Mouse (Mus musculus) small intestine, adult 2 months (tissue): ENCODE data around the gene Gm20683. TPM values are rescaled to one million over a fixed set of nuclear protein-coding genes. Genes with fewer than 3 reads are reported as not detected.

ENCODE experiments used
- H3K27ac ChIP-seq: fragments of 200-500 bp; 2 replicates; pipeline ENCODE4 v1.5.1; 2012; ENCODE audit warnings: low read depth, low read length, control low read depth, inconsistent platforms; ENCODE audit not compliant: insufficient read depth
- H3K27me3 ChIP-seq: fragments of 200-500 bp; 2 replicates; pipeline ENCODE4 v1.6.1; 2012; ENCODE audit warnings: mild to moderate bottlenecking, moderate library complexity, low read length, inconsistent platforms; ENCODE audit not compliant: control insufficient read depth, insufficient read depth
- H3K36me3 ChIP-seq: fragments of 200-500 bp; 2 replicates; pipeline ENCODE4 v1.6.1; 2012; ENCODE audit warnings: mild to moderate bottlenecking, low read length, control low read depth, inconsistent platforms; ENCODE audit not compliant: control insufficient read depth, insufficient read depth
- H3K4me1 ChIP-seq: fragments of 200-500 bp; 2 replicates; pipeline ENCODE4 v1.6.1; 2012; ENCODE audit warnings: low read length, inconsistent platforms, mixed read lengths; ENCODE audit not compliant: control insufficient read depth, insufficient read depth, insufficient read length
- H3K4me3 ChIP-seq: fragments of 200-500 bp; 2 replicates; pipeline ENCODE4 v1.5.1; 2012; ENCODE audit warnings: low read depth, mild to moderate bottlenecking, control low read depth, inconsistent platforms, low read length, moderate library complexity
- CTCF ChIP-seq: fragments of 200-500 bp; IDR thresholded peaks from 2 replicates; pipeline ENCODE4 v1.5.1; 2012; ENCODE audit warnings: low read depth, mild to moderate bottlenecking, control low read depth, inconsistent platforms, low read length, moderate library complexity, mixed read lengths; ENCODE audit not compliant: insufficient replicate concordance, insufficient read length; ENCODE audit errors: extremely low read depth
- POLR2A ChIP-seq: fragments of 200-500 bp; IDR thresholded peaks from 2 replicates; pipeline ENCODE4 v1.6.1; 2012; ENCODE audit warnings: low read depth, mild to moderate bottlenecking, control low read depth, inconsistent platforms, low read length, moderate library complexity
- WGBS: fragments of 180-500 bp; shearing (Covaris S2); methylation state at CpG from one replicate; pipeline ENCODE4 v1.1.7; 2018; 5-methylcytosine and 5-hydroxymethylcytosine counted together
- polyA plus RNA-seq: library from polyadenylated mRNA; depleted of rRNA; stranded (reverse); fragments of >200 nt; gene quantifications from 2 replicates; pipeline ENCODE4 v1.2.3, GENCODE M21; 2012

The Gm20683 gene
- polyA plus RNA-seq, 1 experiment, result 55.5 TPM

DNA sequence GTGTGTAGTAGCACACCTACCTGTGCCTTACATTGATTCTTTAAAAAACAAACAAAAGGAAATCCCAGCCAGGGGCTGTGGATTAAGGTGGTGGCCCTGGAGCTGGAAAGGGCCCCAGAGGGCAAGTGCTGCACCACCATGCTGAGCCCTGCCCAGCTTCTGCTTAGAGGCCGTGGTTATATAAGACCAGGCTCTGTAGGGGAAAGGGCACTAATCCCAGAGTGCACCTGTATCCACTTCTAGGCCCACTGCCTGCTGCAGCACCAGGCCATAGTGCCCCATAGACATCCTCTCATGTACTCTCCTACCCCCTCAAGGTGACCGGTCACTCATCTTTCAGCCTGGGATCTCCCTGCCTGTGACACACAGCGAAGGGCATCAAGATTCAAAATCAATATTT, 24.6 kb upstream of the Gm20683 start:
- H3K4me1 ChIP-seq, result peaks cover 39% of the 10 kb centered on the region
- no peaks in the 10 kb centered on the region for H3K27me3 ChIP-seq
- H3K36me3 ChIP-seq, result no peaks in the 10 kb centered on the region
- H3K27ac ChIP-seq, result no peak overlapping the region
- H3K4me3 ChIP-seq, result no peak overlapping the region
- TF ChIP-seq CTCF, result no peak
- TF ChIP-seq POLR2A, result no peak
- 74% methylated on average over 3 of the region's 3 CpGs for WGBS

DNA sequence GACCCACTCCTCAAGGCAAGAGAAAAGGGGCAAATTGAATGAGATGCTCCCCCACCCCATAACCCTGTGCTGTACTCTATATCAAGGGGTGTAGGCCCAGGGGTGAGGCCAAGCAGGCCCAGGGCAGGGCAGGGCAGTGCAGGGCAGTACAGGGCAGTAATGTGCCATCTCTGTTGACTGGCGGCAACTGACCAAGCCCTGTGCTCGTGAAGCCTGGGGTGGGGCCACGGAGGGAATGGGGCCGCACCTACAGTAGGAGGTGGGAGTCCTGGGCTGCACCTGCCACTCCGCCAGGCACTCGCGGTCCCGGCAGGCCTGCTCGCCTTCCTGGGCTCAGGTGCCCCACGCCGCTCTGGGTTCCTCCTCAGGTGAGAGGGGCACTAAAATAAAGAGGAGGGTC, 23.7 kb upstream of the Gm20683 start:
- TF ChIP-seq POLR2A (peak; percentile 26; the same call in 1 of the 2 replicates), CTCF (no peak)
- Histone ChIP-seq H3K4me1 (peaks cover 45% of the 10 kb centered on the region), H3K36me3 (no peaks in the 10 kb centered on the region), H3K27me3 (no peaks in the 10 kb centered on the region), H3K4me3 (peak overlapping the region; percentile 39), H3K27ac (peak overlapping the region; percentile 44; the same call in 1 of the 2 replicates)
- 43% methylated on average over 11 of the region's 11 CpGs for WGBS

DNA sequence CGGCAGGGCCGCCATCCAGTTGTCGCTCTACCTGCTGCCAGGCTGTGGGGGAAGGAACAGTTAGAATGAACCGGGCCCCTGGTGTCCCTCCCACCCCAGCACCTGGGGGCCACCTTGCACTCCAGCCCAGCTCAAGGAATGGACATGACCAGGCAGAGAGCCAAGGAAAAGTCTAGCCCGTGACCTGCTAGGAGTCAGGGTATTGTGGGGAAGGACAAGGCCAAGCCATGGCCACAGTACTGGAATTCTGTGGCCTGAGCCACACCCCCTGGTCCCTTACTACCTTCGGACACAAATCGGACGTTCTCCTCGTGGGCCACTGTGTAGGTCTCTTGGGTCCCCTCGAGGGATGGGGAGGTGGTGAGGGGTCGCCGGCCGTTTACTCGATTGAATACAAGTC, 22.7 kb upstream of the Gm20683 start:
- WGBS, result 77% methylated on average over 14 of the region's 14 CpGs
- Histone ChIP-seq H3K4me3 (no peak overlapping the region), H3K27me3 (no peaks in the 10 kb centered on the region), H3K36me3 (no peaks in the 10 kb centered on the region), H3K27ac (peak overlapping the region; percentile 44), H3K4me1 (peaks cover 45% of the 10 kb centered on the region)
- TF ChIP-seq CTCF (no peak), POLR2A (no peak)

DNA sequence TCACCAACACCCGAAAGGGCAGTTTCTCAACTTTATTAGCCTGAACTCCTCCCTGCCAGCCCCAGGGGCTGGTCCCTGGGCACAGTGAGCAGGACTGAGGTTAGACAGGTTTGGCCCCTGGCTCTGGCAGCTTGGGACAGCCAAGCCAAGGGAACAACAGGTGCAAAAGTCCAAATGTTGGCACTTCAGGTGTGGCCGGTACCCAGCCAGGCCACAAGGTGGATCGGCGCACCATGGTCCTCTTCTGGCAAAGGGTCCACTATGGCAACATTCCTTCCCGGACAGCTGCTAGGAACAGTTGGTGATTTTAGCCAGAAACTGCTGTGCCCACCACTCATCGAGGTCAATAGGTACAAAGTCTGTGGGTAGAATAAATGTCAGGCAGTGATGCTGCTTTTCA, 22.1 kb upstream of the Gm20683 start:
- TF ChIP-seq POLR2A, result no peak
- 0 out of 2 replicates have a peak, but pooled peaks have one; percentile 18 for TF ChIP-seq CTCF
- H3K27me3 ChIP-seq, result no peaks in the 10 kb centered on the region
- no peak overlapping the region for H3K4me3 ChIP-seq
- peaks cover 40% of the 10 kb centered on the region for H3K4me1 ChIP-seq
- no peaks in the 10 kb centered on the region for H3K36me3 ChIP-seq
- peak overlapping the region; percentile 44 for H3K27ac ChIP-seq
- 36% methylated on average over 6 of the region's 6 CpGs for WGBS

DNA sequence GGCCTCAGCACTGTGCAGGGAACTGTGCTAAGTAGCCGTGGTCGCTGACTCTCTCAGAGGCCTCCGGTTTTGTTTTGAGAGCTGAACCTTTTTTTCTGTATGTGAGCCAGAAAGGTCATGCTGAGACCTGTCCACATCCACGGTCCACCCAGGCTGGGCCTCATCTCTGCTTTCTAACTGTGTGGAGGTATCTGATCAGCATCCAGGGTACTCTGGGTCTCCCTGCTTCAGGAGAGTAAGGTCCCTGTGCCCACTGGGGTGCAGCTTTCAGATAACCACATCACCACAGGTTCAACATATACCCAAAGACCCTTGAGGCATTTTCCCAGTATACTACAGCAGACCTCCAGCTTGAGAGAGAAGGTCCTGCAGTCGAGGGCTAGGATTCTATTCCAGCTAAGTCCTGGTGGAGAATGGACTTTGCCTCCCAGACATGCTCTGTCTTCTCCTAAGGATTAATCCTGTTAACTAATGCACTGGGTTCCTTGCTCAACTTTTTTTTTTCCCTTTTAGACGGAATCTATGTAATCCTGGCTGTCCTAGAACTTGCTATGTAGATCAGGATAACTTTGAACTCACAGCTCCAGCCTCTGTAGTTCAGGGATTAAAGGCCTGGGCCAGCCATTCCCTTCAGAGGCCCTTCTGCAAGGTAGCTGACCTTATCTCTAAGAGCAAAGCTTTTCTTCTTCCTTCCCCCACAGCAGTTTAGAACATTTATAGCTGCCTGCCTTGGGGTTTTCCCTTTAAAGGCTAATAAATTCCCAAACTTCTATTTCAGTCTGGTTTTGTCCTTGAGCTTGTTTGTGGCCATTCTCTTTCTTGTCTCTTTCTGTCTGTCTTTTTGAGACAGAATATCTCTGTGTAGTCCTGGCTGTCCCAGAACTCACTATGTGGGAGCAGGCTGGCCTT, 20.4 kb upstream of the Gm20683 start:
- Histone ChIP-seq H3K4me3 (peak overlapping the region; percentile 81), H3K4me1 (peaks cover 35% of the 10 kb centered on the region), H3K27ac (peak overlapping the region; percentile 46), H3K27me3 (no peaks in the 10 kb centered on the region), H3K36me3 (no peaks in the 10 kb centered on the region)
- TF ChIP-seq POLR2A (0 out of 2 replicates have a peak, but pooled peaks have one; percentile 39), CTCF (no peak)
- 4% methylated on average over 6 of the region's 6 CpGs for WGBS

DNA sequence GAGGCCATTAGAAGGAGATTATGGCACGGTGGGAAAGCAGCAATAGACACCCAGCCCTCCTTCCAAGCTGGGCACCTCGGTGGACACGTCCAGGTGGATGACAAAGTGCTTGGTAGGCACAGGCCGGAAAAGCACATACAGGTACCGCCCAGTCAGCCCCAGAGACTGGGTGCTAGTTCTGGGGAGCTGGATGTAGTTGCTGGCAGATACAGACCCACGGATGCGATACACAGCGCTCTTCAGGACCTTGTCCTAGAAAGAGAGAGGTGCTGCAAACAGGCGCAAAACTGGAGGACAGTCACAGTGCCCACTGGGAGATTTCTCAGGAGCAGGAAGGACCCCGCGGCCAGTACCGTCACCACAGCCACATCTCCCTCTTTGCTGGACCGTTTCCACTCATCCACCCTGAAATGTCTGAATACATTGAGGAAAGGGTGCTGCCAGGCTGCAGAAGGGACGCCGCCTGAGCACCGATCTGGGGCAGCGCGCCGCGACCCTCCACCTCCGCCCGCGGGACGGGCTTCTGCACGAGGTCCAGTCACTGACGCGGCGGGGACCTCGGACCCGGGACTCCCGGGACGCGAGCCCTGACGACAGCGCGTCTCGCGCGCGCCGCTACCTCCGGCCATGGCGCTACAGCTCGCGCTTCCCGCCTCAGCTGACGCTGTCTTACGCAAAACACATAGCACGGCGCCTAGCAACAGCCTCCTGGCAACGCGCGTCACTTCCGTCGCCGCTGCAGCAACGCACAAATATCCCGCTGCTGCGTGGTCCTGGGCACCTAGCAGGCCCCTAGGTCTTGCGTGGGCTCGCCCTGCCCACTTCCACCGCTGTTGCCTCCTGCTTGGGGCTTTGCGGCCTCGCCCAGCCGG, 19.5 kb upstream of the Gm20683 start, which contains the start of gene Wdr90:
TSS of gene Wdr90 (minus strand) at position 670 of the 872 bp plus-strand sequence.
- H3K4me1 ChIP-seq, result peaks cover 35% of the 10 kb centered on the region
- H3K4me3 ChIP-seq, result peak within 1 kb of the TSS; percentile 81
- H3K27ac ChIP-seq, result peak within 1 kb of the TSS; percentile 46
- WGBS, result 2% methylated on average over 65 of the region's 65 CpGs
- no peaks in the 10 kb centered on the region for H3K36me3 ChIP-seq
- H3K27me3 ChIP-seq, result no peaks in the 10 kb centered on the region
- TF ChIP-seq POLR2A (no peak), CTCF (no peak)
